21 mouse cellular contexts compared by ENCODE assay signal in genomic region chr2:33143292-33143691, GRCm38 (mm10).
"Had no signal": no experiment of that assay in that cellular context is flagged by ENCODE, and none has a peak within 500 bp of the region (broad histone marks: within the 10 kb centered on the region; RNA-seq: fewer than 3 reads in every experiment).

No protein-coding gene starts in this region.

- H3K4me2 ChIP-seq: kidney, embryonic 15.5 days; limb, embryonic 12.5 days; limb, embryonic 15.5 days; liver, embryonic 11.5 days; lung, embryonic 14.5 days; midbrain, embryonic 12.5 days; stomach, embryonic 15.5 days had no signal

- H3K27me3 ChIP-seq: kidney, embryonic 15.5 days; limb, embryonic 12.5 days; limb, embryonic 15.5 days; midbrain, embryonic 12.5 days; stomach, embryonic 15.5 days had no signal

- H3K27ac ChIP-seq: kidney, embryonic 15.5 days; limb, embryonic 12.5 days; limb, embryonic 15.5 days; liver, embryonic 14.5 days; macrophage; midbrain, embryonic 12.5 days; stomach, embryonic 15.5 days had no signal

- H3K9me3 ChIP-seq: kidney, embryonic 15.5 days; limb, embryonic 12.5 days; limb, embryonic 15.5 days; midbrain, embryonic 12.5 days; stomach, embryonic 15.5 days had no signal

- H3K9ac ChIP-seq: kidney, embryonic 15.5 days; limb, embryonic 12.5 days; limb, embryonic 15.5 days; liver, embryonic 14.5 days; liver, postnatal 0 days; lung, embryonic 14.5 days; midbrain, embryonic 12.5 days; stomach, embryonic 15.5 days had no signal

- ATAC-seq: liver, postnatal 0 days; lung, postnatal 0 days; midbrain, embryonic 16.5 days had no signal

- H3K4me3 ChIP-seq: kidney, embryonic 15.5 days; limb, embryonic 12.5 days; limb, embryonic 15.5 days; midbrain, embryonic 12.5 days; stomach, embryonic 15.5 days had no signal

- DNase-seq: kidney, adult 8-10 months; kidney, postnatal 10 days; kidney, postnatal 36 days; liver, postnatal 0 days; lung, embryonic 14.5 days; retina, postnatal 1 day; right cerebral cortex, postnatal 25 days; spleen, adult 18-20 months; thymus, adult 2 months; thymus, postnatal 14 days; thymus, postnatal 4 days had no signal

- H3K4me1 ChIP-seq: limb, embryonic 12.5 days; limb, embryonic 15.5 days; midbrain, embryonic 12.5 days; stomach, embryonic 15.5 days had no signal

- H3K36me3 ChIP-seq: kidney, embryonic 15.5 days; limb, embryonic 12.5 days; limb, embryonic 15.5 days; stomach, embryonic 15.5 days had no signal
